Mouse (Mus musculus): ENCODE results near the gene Glyctk.
"Not testable (repeated sequence)": the region's sequence is repeated elsewhere in the genome, so short reads cannot be mapped to it uniquely, and the experiment has no call there.

The Glyctk gene

GRCm38 (mm10) chr9:106176769-106177168 lies 18.8 kb upstream of the Glyctk start:
- no peak for DNase-seq (ENCODE audit: low read depth, low spot score)

- no peak for DNase-seq (ENCODE audit: low read depth, low spot score)
These were observed 17.7 kb upstream of the Glyctk start for GRCm38 (mm10) chr9:106175552-106176200.

- DNase-seq (ENCODE audit: low read depth, low spot score): no peak
These were observed 15.4 kb upstream of the Glyctk start for GRCm38 (mm10) chr9:106173363-106173762.

- peak; percentile 52 for DNase-seq (ENCODE audit: low read depth, low spot score)
These were observed 14.6 kb upstream of the Glyctk start for GRCm38 (mm10) chr9:106172527-106172926.

- DNase-seq (ENCODE audit: low read depth, low spot score): peak; percentile 80
These were observed 13.6 kb upstream of the Glyctk start for GRCm38 (mm10) chr9:106171346-106172158.

GRCm38 (mm10) chr9:106170556-106171345 lies 12.8 kb upstream of the Glyctk start, which contains the start of gene Wdr82:
Gene Wdr82 (plus strand): TSS chr9:106170928.
- DNase-seq (ENCODE audit: low read depth, low spot score): peak; percentile 97

GRCm38 (mm10) chr9:106169917-106170316 lies 12.0 kb upstream of the Glyctk start:
- DNase-seq (ENCODE audit: low read depth, low spot score): peak; percentile 58

GRCm38 (mm10) chr9:106169006-106169405 lies 11.1 kb upstream of the Glyctk start:
- DNase-seq (ENCODE audit: low read depth, low spot score): not testable (repeated sequence)

- DNase-seq (ENCODE audit: low read depth, low spot score): no peak
These were observed 9.8 kb upstream of the Glyctk start for GRCm38 (mm10) chr9:106167703-106168102.

GRCm38 (mm10) chr9:106167241-106167640 lies 9.3 kb upstream of the Glyctk start:
- DNase-seq (ENCODE audit: low read depth, low spot score): no peak

- DNase-seq (ENCODE audit: low read depth, low spot score): peak; percentile 66
These were observed 8.8 kb upstream of the Glyctk start for GRCm38 (mm10) chr9:106166709-106167108.

GRCm38 (mm10) chr9:106160426-106160825 lies 2.5 kb upstream of the Glyctk start:
- no peak for DNase-seq (ENCODE audit: low read depth, low spot score)

GRCm38 (mm10) chr9:106159784-106160301 lies 1.9 kb upstream of the Glyctk start:
- peak; percentile 98 for DNase-seq (ENCODE audit: low read depth, low spot score)

GRCm38 (mm10) chr9:106159237-106159636 lies 1.3 kb upstream of the Glyctk start:
- no peak for DNase-seq (ENCODE audit: low read depth, low spot score)

- DNase-seq (ENCODE audit: low read depth, low spot score): no peak
These were observed 364 bp downstream of the Glyctk start for GRCm38 (mm10) chr9:106157623-106157925.

- DNase-seq (ENCODE audit: low read depth, low spot score): no peak
These were observed 866 bp downstream of the Glyctk start for GRCm38 (mm10) chr9:106156921-106157622.

GRCm38 (mm10) chr9:106156419-106156818 lies 1.5 kb downstream of the Glyctk start:
- peak; percentile 58 for DNase-seq (ENCODE audit: low read depth, low spot score)

GRCm38 (mm10) chr9:106154106-106154505 lies 3.8 kb downstream of the Glyctk start:
- peak; percentile 35 for DNase-seq (ENCODE audit: low read depth, low spot score)

GRCm38 (mm10) chr9:106149399-106149754 lies 8.6 kb downstream of the Glyctk start:
- no peak for DNase-seq (ENCODE audit: low read depth, low spot score)

- no peak for DNase-seq (ENCODE audit: low read depth, low spot score)
These were observed 9.2 kb downstream of the Glyctk start for GRCm38 (mm10) chr9:106148541-106149398.
